Mouse (Mus musculus) lung, adult 2 months (tissue): ENCODE results near the gene Slmap.

Experiments used
- CTCF ChIP-seq: fragments of 200-500 bp; IDR thresholded peaks from 2 replicates; pipeline ENCODE4 v1.5.1; 2011; ENCODE audit warnings: mild to moderate bottlenecking, low read length, control low read depth; ENCODE audit not compliant: insufficient read depth
- POLR2A ChIP-seq: fragments of 200-500 bp; IDR thresholded peaks from 2 replicates; pipeline ENCODE4 v1.6.1; 2011; ENCODE audit warnings: low read depth, mild to moderate bottlenecking, control low read depth, low read length, borderline replicate concordance; ENCODE audit errors: extremely low read depth

DNA sequence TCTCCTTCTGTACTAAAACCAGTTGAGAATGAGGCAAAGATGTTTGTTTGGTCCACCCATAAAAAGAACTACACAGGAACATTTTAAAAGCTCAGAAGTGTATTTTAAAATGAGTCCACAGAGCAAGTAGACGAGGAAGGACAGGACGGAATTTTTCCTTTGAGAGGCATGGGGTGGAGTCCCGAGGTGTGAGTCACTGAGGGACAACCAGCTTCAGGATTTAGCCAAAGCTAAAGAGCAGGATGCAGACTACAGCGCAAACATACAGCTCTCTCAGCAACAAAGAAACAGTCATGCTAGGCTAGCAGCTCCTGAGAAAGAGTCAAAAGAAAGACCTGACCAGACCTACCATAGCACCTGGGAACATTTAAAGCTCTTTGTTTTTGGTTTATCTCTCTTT lies 27.4 kb downstream of the Slmap start:
- no peak for TF ChIP-seq CTCF
- TF ChIP-seq POLR2A: no peak
